Mouse (Mus musculus): ENCODE results near the gene Atp2b1. TPM values are rescaled to one million over a fixed set of nuclear protein-coding genes. Genes with fewer than 3 reads are reported as not detected.
A peak's percentile ranks its signal among the peaks of the same experiment; 100 is the strongest.

The Atp2b1 gene
- polyA plus RNA-seq (2014; fragmentation: Nextera tagmentation; extraction: Ambion mirVana), result 112 and 128 TPM in 2 replicates

GRCm38 (mm10) chr10:98913961-98914809 is at the start of gene Atp2b1:
TSS of gene Atp2b1 (plus strand) at chr10:98914406.
- DNase-seq (ENCODE audit: low spot score) (peak; percentile 95), ATAC-seq (ENCODE audit: low FRiP score) (peak; percentile 94)
- peak within 1 kb of the TSS; percentile 99 for H3K27ac ChIP-seq (ENCODE audit: low read depth, low read length)

GRCm38 (mm10) chr10:98864851-98865250 is 49.4 kb upstream of the Atp2b1 start:
- no peaks in the 10 kb centered on the region for H3K4me1 ChIP-seq (replicated peaks; ENCODE audit: control insufficient read depth, insufficient read depth, low read length)
- no peaks in the 10 kb centered on the region for H3K9me3 ChIP-seq (ENCODE audit: control insufficient read depth, low read length)
- no peak overlapping the region for H3K9ac ChIP-seq (ENCODE audit: low read depth, low read length)
- H3K27ac ChIP-seq (ENCODE audit: low read depth, low read length), result no peak overlapping the region
- H3K27me3 ChIP-seq (ENCODE audit: control insufficient read depth, insufficient read depth, low read length), result no peaks in the 10 kb centered on the region
- ATAC-seq (ENCODE audit: low FRiP score), result no peak
- no peak overlapping the region for H3K4me2 ChIP-seq (replicated peaks; ENCODE audit: low read depth, low read length)
- DNase-seq (ENCODE audit: low spot score), result no peak
- no peaks in the 10 kb centered on the region for H3K36me3 ChIP-seq (ENCODE audit: control insufficient read depth, insufficient read depth, low read length)
- H3K4me3 ChIP-seq (ENCODE audit: low read depth, low read length), result no peak overlapping the region
- 91% methylated on average over 3 of the region's 3 CpGs for WGBS

More at GRCm38 (mm10) chr10:98913961-98914809, at the start of gene Atp2b1:
- Histone ChIP-seq H3K27me3 (ENCODE audit: control insufficient read depth, insufficient read depth, low read length) (no peaks in the 10 kb centered on the region), H3K4me2 (replicated peaks; ENCODE audit: low read depth, low read length) (peak within 1 kb of the TSS; percentile 92), H3K9ac (ENCODE audit: low read depth, low read length) (peak within 1 kb of the TSS; percentile 90), H3K4me1 (replicated peaks; ENCODE audit: control insufficient read depth, insufficient read depth, low read length) (no peaks in the 10 kb centered on the region), H3K4me3 (ENCODE audit: low read depth, low read length) (peak within 1 kb of the TSS; percentile 92), H3K36me3 (ENCODE audit: control insufficient read depth, insufficient read depth, low read length) (no peaks in the 10 kb centered on the region), H3K9me3 (ENCODE audit: control insufficient read depth, low read length) (no peaks in the 10 kb centered on the region)
- under 1% methylated on average over 59 of the region's 120 CpGs for WGBS

GRCm38 (mm10) chr10:98866836-98867370 is 47.3 kb upstream of the Atp2b1 start:
- DNase-seq (ENCODE audit: low spot score), result no peak
- whole genome bisulfite sequencing, result 95% methylated on average over 5 of the region's 5 CpGs
- no peaks in the 10 kb centered on the region for H3K9me3 ChIP-seq (ENCODE audit: control insufficient read depth, low read length)
- no peaks in the 10 kb centered on the region for H3K27me3 ChIP-seq (ENCODE audit: control insufficient read depth, insufficient read depth, low read length)
- no peak overlapping the region for H3K9ac ChIP-seq (ENCODE audit: low read depth, low read length)
- no peak for ATAC-seq (ENCODE audit: low FRiP score)
- no peaks in the 10 kb centered on the region for H3K36me3 ChIP-seq (ENCODE audit: control insufficient read depth, insufficient read depth, low read length)
- H3K4me1 ChIP-seq (replicated peaks; ENCODE audit: control insufficient read depth, insufficient read depth, low read length), result no peaks in the 10 kb centered on the region
- H3K4me3 ChIP-seq (ENCODE audit: low read depth, low read length), result no peak overlapping the region
- no peak overlapping the region for H3K4me2 ChIP-seq (replicated peaks; ENCODE audit: low read depth, low read length)
- H3K27ac ChIP-seq (ENCODE audit: low read depth, low read length), result no peak overlapping the region

GRCm38 (mm10) chr10:98868351-98868908 is 45.8 kb upstream of the Atp2b1 start:
- H3K36me3 ChIP-seq (ENCODE audit: control insufficient read depth, insufficient read depth, low read length), result no peaks in the 10 kb centered on the region
- 91% methylated on average over 4 of the region's 4 CpGs for WGBS
- H3K4me1 ChIP-seq (replicated peaks; ENCODE audit: control insufficient read depth, insufficient read depth, low read length), result no peaks in the 10 kb centered on the region
- no peak overlapping the region for H3K4me3 ChIP-seq (ENCODE audit: low read depth, low read length)
- H3K9ac ChIP-seq (ENCODE audit: low read depth, low read length), result no peak overlapping the region
- no peaks in the 10 kb centered on the region for H3K27me3 ChIP-seq (ENCODE audit: control insufficient read depth, insufficient read depth, low read length)
- DNase-seq (ENCODE audit: low spot score) (no peak), ATAC-seq (ENCODE audit: low FRiP score) (no peak)
- no peaks in the 10 kb centered on the region for H3K9me3 ChIP-seq (ENCODE audit: control insufficient read depth, low read length)
- H3K27ac ChIP-seq (ENCODE audit: low read depth, low read length), result no peak overlapping the region
- H3K4me2 ChIP-seq (replicated peaks; ENCODE audit: low read depth, low read length), result no peak overlapping the region

GRCm38 (mm10) chr10:98877855-98878254 is 36.4 kb upstream of the Atp2b1 start:
- H3K4me3 ChIP-seq (ENCODE audit: low read depth, low read length), result no peak overlapping the region
- no peaks in the 10 kb centered on the region for H3K36me3 ChIP-seq (ENCODE audit: control insufficient read depth, insufficient read depth, low read length)
- no peak overlapping the region for H3K27ac ChIP-seq (ENCODE audit: low read depth, low read length)
- H3K4me2 ChIP-seq (replicated peaks; ENCODE audit: low read depth, low read length), result no peak overlapping the region
- ATAC-seq (ENCODE audit: low FRiP score) (no peak), DNase-seq (ENCODE audit: low spot score) (no peak)
- H3K27me3 ChIP-seq (ENCODE audit: control insufficient read depth, insufficient read depth, low read length), result no peaks in the 10 kb centered on the region
- WGBS, result 80% methylated on average over 3 of the region's 3 CpGs
- H3K9ac ChIP-seq (ENCODE audit: low read depth, low read length), result no peak overlapping the region
- H3K4me1 ChIP-seq (replicated peaks; ENCODE audit: control insufficient read depth, insufficient read depth, low read length), result no peaks in the 10 kb centered on the region
- H3K9me3 ChIP-seq (ENCODE audit: control insufficient read depth, low read length), result no peaks in the 10 kb centered on the region

GRCm38 (mm10) chr10:98878636-98879035 is 35.6 kb upstream of the Atp2b1 start:
- no peak for ATAC-seq (ENCODE audit: low FRiP score)
- Histone ChIP-seq H3K27ac (ENCODE audit: low read depth, low read length) (no peak overlapping the region), H3K27me3 (ENCODE audit: control insufficient read depth, insufficient read depth, low read length) (no peaks in the 10 kb centered on the region), H3K36me3 (ENCODE audit: control insufficient read depth, insufficient read depth, low read length) (no peaks in the 10 kb centered on the region), H3K9ac (ENCODE audit: low read depth, low read length) (no peak overlapping the region), H3K4me1 (replicated peaks; ENCODE audit: control insufficient read depth, insufficient read depth, low read length) (no peaks in the 10 kb centered on the region), H3K4me3 (ENCODE audit: low read depth, low read length) (no peak overlapping the region), H3K9me3 (ENCODE audit: control insufficient read depth, low read length) (no peaks in the 10 kb centered on the region), H3K4me2 (replicated peaks; ENCODE audit: low read depth, low read length) (no peak overlapping the region)
- 60% methylated on average over 2 of the region's 2 CpGs for WGBS
- no peak for DNase-seq (ENCODE audit: low spot score)

- H3K4me1 ChIP-seq (replicated peaks; ENCODE audit: control insufficient read depth, insufficient read depth, low read length), result no peaks in the 10 kb centered on the region
- H3K9me3 ChIP-seq (ENCODE audit: control insufficient read depth, low read length), result no peaks in the 10 kb centered on the region
- H3K36me3 ChIP-seq (ENCODE audit: control insufficient read depth, insufficient read depth, low read length), result no peaks in the 10 kb centered on the region
- H3K4me2 ChIP-seq (replicated peaks; ENCODE audit: low read depth, low read length), result no peak overlapping the region
- WGBS, result 89% methylated on average over 8 of the region's 8 CpGs
- no peak overlapping the region for H3K4me3 ChIP-seq (ENCODE audit: low read depth, low read length)
- H3K9ac ChIP-seq (ENCODE audit: low read depth, low read length), result no peak overlapping the region
- DNase-seq (ENCODE audit: low spot score) (no peak), ATAC-seq (ENCODE audit: low FRiP score) (no peak)
- no peaks in the 10 kb centered on the region for H3K27me3 ChIP-seq (ENCODE audit: control insufficient read depth, insufficient read depth, low read length)
- H3K27ac ChIP-seq (ENCODE audit: low read depth, low read length), result no peak overlapping the region
These were observed 34.1 kb upstream of the Atp2b1 start for GRCm38 (mm10) chr10:98880057-98880456.

GRCm38 (mm10) chr10:98880711-98881110 is 33.5 kb upstream of the Atp2b1 start:
- Histone ChIP-seq H3K27ac (ENCODE audit: low read depth, low read length) (no peak overlapping the region), H3K4me3 (ENCODE audit: low read depth, low read length) (no peak overlapping the region), H3K4me2 (replicated peaks; ENCODE audit: low read depth, low read length) (no peak overlapping the region), H3K4me1 (replicated peaks; ENCODE audit: control insufficient read depth, insufficient read depth, low read length) (no peaks in the 10 kb centered on the region), H3K27me3 (ENCODE audit: control insufficient read depth, insufficient read depth, low read length) (no peaks in the 10 kb centered on the region), H3K9me3 (ENCODE audit: control insufficient read depth, low read length) (no peaks in the 10 kb centered on the region), H3K9ac (ENCODE audit: low read depth, low read length) (no peak overlapping the region), H3K36me3 (ENCODE audit: control insufficient read depth, insufficient read depth, low read length) (no peaks in the 10 kb centered on the region)
- WGBS, result 92% methylated on average over 2 of the region's 2 CpGs
- no peak for DNase-seq (ENCODE audit: low spot score)
- ATAC-seq (ENCODE audit: low FRiP score), result no peak
